Mouse (Mus musculus): ENCODE measurements around the gene Psors1c2. TPM values are rescaled to one million over a fixed set of nuclear protein-coding genes. Genes with fewer than 3 reads are reported as not detected.

Gene Psors1c2
- polyA plus RNA-seq (2015; fragmentation: Illumina TruSeq; extraction: RNeasy Lipid Tissue Mini Kit (QIAGEN cat#74804); ENCODE audit: low read depth, low replicate concordance): 0.61 TPM

GRCm38 (mm10) chr17:35532901-35533300, at the start of gene Psors1c2:
Gene Psors1c2, plus strand, starts transcription at chr17:35533201.

GRCm38 (mm10) chr17:35505776-35506175, 27.2 kb upstream of the Psors1c2 start, which contains the start of gene Pou5f1:
Gene Pou5f1, plus strand, starts transcription at chr17:35506018.

GRCm38 (mm10) chr17:35516652-35517500, 16.1 kb upstream of the Psors1c2 start, which contains the start of the genes Tcf19 and Cchcr1:
Gene Tcf19, minus strand, starts transcription at chr17:35516824.
Gene Cchcr1, plus strand, starts transcription at chr17:35517100.

GRCm38 (mm10) chr17:35551881-35552414, 18.9 kb downstream of the Psors1c2 start, which contains the start of gene Cdsn:
Gene Cdsn, plus strand, starts transcription at chr17:35552128.

GRCm38 (mm10) chr17:35567150-35567549, 34.1 kb downstream of the Psors1c2 start, which contains the start of gene 2300002M23Rik:
Gene 2300002M23Rik, plus strand, starts transcription at chr17:35567450.

Other genes starting within 250 kb of the Psors1c2 start
- gene H2-Q1, start 212.8 kb upstream of the Psors1c2 start, polyA plus RNA-seq (2015; fragmentation: Illumina TruSeq; extraction: RNeasy Lipid Tissue Mini Kit (QIAGEN cat#74804); ENCODE audit: low read depth, low replicate concordance): 0.45 TPM
- 2.0 TPM for gene H2-Q2, start 191.0 kb upstream of the Psors1c2 start, polyA plus RNA-seq (2015; fragmentation: Illumina TruSeq; extraction: RNeasy Lipid Tissue Mini Kit (QIAGEN cat#74804); ENCODE audit: low read depth, low replicate concordance)
- gene H2-Q4, start 153.6 kb upstream of the Psors1c2 start, polyA plus RNA-seq (2015; fragmentation: Illumina TruSeq; extraction: RNeasy Lipid Tissue Mini Kit (QIAGEN cat#74804); ENCODE audit: low read depth, low replicate concordance): 4.1 TPM
- gene H2-Q6, start 108.4 kb upstream of the Psors1c2 start, polyA plus RNA-seq (2015; fragmentation: Illumina TruSeq; extraction: RNeasy Lipid Tissue Mini Kit (QIAGEN cat#74804); ENCODE audit: low read depth, low replicate concordance): 0.34 TPM
- gene H2-Q7, start 94.0 kb upstream of the Psors1c2 start, polyA plus RNA-seq (2015; fragmentation: Illumina TruSeq; extraction: RNeasy Lipid Tissue Mini Kit (QIAGEN cat#74804); ENCODE audit: low read depth, low replicate concordance): 0.61 TPM
- gene H2-Q10, start 63.1 kb upstream of the Psors1c2 start, polyA plus RNA-seq (2015; fragmentation: Illumina TruSeq; extraction: RNeasy Lipid Tissue Mini Kit (QIAGEN cat#74804); ENCODE audit: low read depth, low replicate concordance): not detected
- gene Pou5f1, start 27.2 kb upstream of the Psors1c2 start, polyA plus RNA-seq (2015; fragmentation: Illumina TruSeq; extraction: RNeasy Lipid Tissue Mini Kit (QIAGEN cat#74804); ENCODE audit: low read depth, low replicate concordance): not detected
- 7.8 TPM for gene Tcf19, start 16.4 kb upstream of the Psors1c2 start, polyA plus RNA-seq (2015; fragmentation: Illumina TruSeq; extraction: RNeasy Lipid Tissue Mini Kit (QIAGEN cat#74804); ENCODE audit: low read depth, low replicate concordance)
- 4.6 TPM for gene Cchcr1, start 16.1 kb upstream of the Psors1c2 start, polyA plus RNA-seq (2015; fragmentation: Illumina TruSeq; extraction: RNeasy Lipid Tissue Mini Kit (QIAGEN cat#74804); ENCODE audit: low read depth, low replicate concordance)
- gene Cdsn, start 18.9 kb downstream of the Psors1c2 start, polyA plus RNA-seq (2015; fragmentation: Illumina TruSeq; extraction: RNeasy Lipid Tissue Mini Kit (QIAGEN cat#74804); ENCODE audit: low read depth, low replicate concordance): 1.4 TPM
- gene 2300002M23Rik, start 34.2 kb downstream of the Psors1c2 start, polyA plus RNA-seq (2015; fragmentation: Illumina TruSeq; extraction: RNeasy Lipid Tissue Mini Kit (QIAGEN cat#74804); ENCODE audit: low read depth, low replicate concordance): not detected
- gene Sfta2, start 68.3 kb downstream of the Psors1c2 start, polyA plus RNA-seq (2015; fragmentation: Illumina TruSeq; extraction: RNeasy Lipid Tissue Mini Kit (QIAGEN cat#74804); ENCODE audit: low read depth, low replicate concordance): not detected
- not detected for gene Gm9573, start 93.4 kb downstream of the Psors1c2 start, polyA plus RNA-seq (2015; fragmentation: Illumina TruSeq; extraction: RNeasy Lipid Tissue Mini Kit (QIAGEN cat#74804); ENCODE audit: low read depth, low replicate concordance)
- gene Mucl3, start 110.5 kb downstream of the Psors1c2 start, polyA plus RNA-seq (2015; fragmentation: Illumina TruSeq; extraction: RNeasy Lipid Tissue Mini Kit (QIAGEN cat#74804); ENCODE audit: low read depth, low replicate concordance): not detected
- 20.2 TPM for gene Vars2, start 134.4 kb downstream of the Psors1c2 start, polyA plus RNA-seq (2015; fragmentation: Illumina TruSeq; extraction: RNeasy Lipid Tissue Mini Kit (QIAGEN cat#74804); ENCODE audit: low read depth, low replicate concordance)
- 19.8 TPM for gene Gtf2h4, start 140.5 kb downstream of the Psors1c2 start, polyA plus RNA-seq (2015; fragmentation: Illumina TruSeq; extraction: RNeasy Lipid Tissue Mini Kit (QIAGEN cat#74804); ENCODE audit: low read depth, low replicate concordance)
- 52.9 TPM for gene Ddr1, start 171.4 kb downstream of the Psors1c2 start, polyA plus RNA-seq (2015; fragmentation: Illumina TruSeq; extraction: RNeasy Lipid Tissue Mini Kit (QIAGEN cat#74804); ENCODE audit: low read depth, low replicate concordance)